Mouse (Mus musculus): ENCODE measurements around the gene Ccnf. TPM values are rescaled to one million over a fixed set of nuclear protein-coding genes. Genes with fewer than 3 reads are reported as not detected.

Gene Ccnf
- total and polyA plus RNA-seq, 3 experiments = 26.4 to 60.7 (median 40.1) TPM

- Histone ChIP-seq H3K27me3 (replicated peaks) (no peaks in the 10 kb centered on the region), H3K9me3 (replicated peaks; ENCODE audit: low read length) (peaks cover 3% of the 10 kb centered on the region), H3K79me2 (replicated peaks; ENCODE audit: control insufficient read depth, extremely low read depth, insufficient read depth, poor library complexity, severe bottlenecking) (no peaks in the 10 kb centered on the region), H3K9ac (ENCODE audit: insufficient read depth, low read depth) (no peak overlapping the region), H3K4me1 (ENCODE audit: control insufficient read depth in 1 of 2, insufficient read depth in 2 of 2) (peaks cover 0 to 2% of the 10 kb centered on the region in 2 experiments; a peak in 1 of 4 replicates), H3K4me3 (replicated peaks in 1 of 3; ENCODE audit: low read depth in 2 of 3, low read length in 2 of 3, poor library complexity in 1 of 3) (no peak overlapping the region), H3K36me3 (replicated peaks in 1 of 2; ENCODE audit: control insufficient read depth in 1 of 2, insufficient read depth in 1 of 2, low read length in 1 of 2) (no peaks in the 10 kb centered on the region), H3K27ac (ENCODE audit: insufficient read depth, low read depth) (no peak overlapping the region), H3K4me2 (ENCODE audit: insufficient read depth, low read depth, poor library complexity, severe bottlenecking) (no peak overlapping the region)
- no peak for DNase-seq (ENCODE audit: extremely low read depth)
- in situ Hi-C loops (cut with MboI; ENCODE audit: low pct_ligation_motif_present, low pct_unique_long_range_greater_than_20kb, low sequenced_read_pairs) (no loop called here), dilution Hi-C loops (cut with MboI; ENCODE audit: extremely low pct_ligation_motif_present, extremely low pct_unique_long_range_greater_than_20kb, low sequenced_read_pairs) (no loop called here)
- TF ChIP-seq ZC3H11A (IDR thresholded peaks at IDR 0.05; ENCODE audit: low read depth, low read length) (no peak), POLR2AphosphoS2 (IDR thresholded peaks at IDR 0.05; ENCODE audit: low read depth, low read length) (no peak), CHD2 (IDR thresholded peaks at IDR 0.05; ENCODE audit: low read length) (no peak)
Measured at GRCm38 (mm10) chr17:24264766-24265165, 13.5 kb upstream of the Ccnf start.

- TF ChIP-seq ZC3H11A (IDR thresholded peaks at IDR 0.05; ENCODE audit: low read depth, low read length) (no peak), JUN (IDR thresholded peaks at IDR 0.05; ENCODE audit: insufficient read depth, low read depth, low read length) (no peak), PAX5 (IDR thresholded peaks at IDR 0.05; ENCODE audit: low read length) (no peak), EP300 (IDR thresholded peaks at IDR 0.05; ENCODE audit: low read length) (no peak), JUND (conservative IDR thresholded peaks at IDR 0.05; ENCODE audit: low read depth, low read length) (no peak), ZKSCAN1 (IDR thresholded peaks at IDR 0.05; ENCODE audit: borderline replicate concordance, low read depth, low read length) (no peak), MAX (IDR thresholded peaks at IDR 0.05; ENCODE audit: low read length) (no peak), ZMIZ1 (IDR thresholded peaks at IDR 0.05; ENCODE audit: low read depth, low read length) (no peak), BHLHE40 (IDR thresholded peaks at IDR 0.05; ENCODE audit: low read depth, low read length) (no peak)
- in situ Hi-C loops (cut with MboI; ENCODE audit: low pct_ligation_motif_present, low pct_unique_long_range_greater_than_20kb, low sequenced_read_pairs) = no loop called here
- peaks cover 0 to 2% of the 10 kb centered on the region in 2 experiments; a peak in 1 of 4 replicates for H3K4me1 ChIP-seq (ENCODE audit: control insufficient read depth in 1 of 2, insufficient read depth in 2 of 2)
- no peak overlapping the region for H3K9ac ChIP-seq (ENCODE audit: insufficient read depth, low read depth)
- dilution Hi-C loops (cut with MboI; ENCODE audit: extremely low pct_ligation_motif_present, extremely low pct_unique_long_range_greater_than_20kb, low sequenced_read_pairs) = no loop called here
- H3K4me3 ChIP-seq (replicated peaks in 1 of 3; ENCODE audit: low read depth in 2 of 3, low read length in 2 of 3, poor library complexity in 1 of 3) = no peak overlapping the region
- no peaks in the 10 kb centered on the region for H3K36me3 ChIP-seq (replicated peaks in 1 of 2; ENCODE audit: control insufficient read depth in 1 of 2, insufficient read depth in 1 of 2, low read length in 1 of 2)
- H3K27ac ChIP-seq (ENCODE audit: insufficient read depth, low read depth) = no peak overlapping the region
- no peak overlapping the region for H3K4me2 ChIP-seq (ENCODE audit: insufficient read depth, low read depth, poor library complexity, severe bottlenecking)
- H3K9me3 ChIP-seq (replicated peaks; ENCODE audit: low read length) = peaks cover 3% of the 10 kb centered on the region
- H3K79me2 ChIP-seq (replicated peaks; ENCODE audit: control insufficient read depth, extremely low read depth, insufficient read depth, poor library complexity, severe bottlenecking) = no peaks in the 10 kb centered on the region
- no peak for DNase-seq (ENCODE audit: extremely low read depth)
- H3K27me3 ChIP-seq (replicated peaks) = no peaks in the 10 kb centered on the region
Measured at GRCm38 (mm10) chr17:24260516-24260915, 9.2 kb upstream of the Ccnf start.

DNA sequence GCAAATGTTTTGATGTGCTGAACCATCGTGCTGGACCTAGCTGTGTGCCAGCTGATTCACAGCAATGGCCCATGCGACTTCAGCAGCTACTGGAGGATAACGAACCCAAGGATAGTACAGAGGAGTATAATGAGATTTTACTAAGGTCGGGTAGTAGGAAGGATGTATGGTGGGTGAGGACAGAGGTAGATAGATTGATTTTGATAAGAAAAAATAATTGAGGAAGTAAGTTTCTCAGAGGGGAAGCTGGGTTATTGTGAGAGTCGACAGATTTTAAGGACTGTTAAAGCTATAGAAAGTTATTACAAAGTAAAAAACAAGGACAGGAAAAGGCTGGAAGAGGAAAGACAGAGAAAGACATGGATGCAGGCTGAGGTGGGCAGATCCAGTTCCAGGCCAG, 8.4 kb upstream of the Ccnf start:
- in situ Hi-C loops (cut with MboI; ENCODE audit: low pct_ligation_motif_present, low pct_unique_long_range_greater_than_20kb, low sequenced_read_pairs) (no loop called here), dilution Hi-C loops (cut with MboI; ENCODE audit: extremely low pct_ligation_motif_present, extremely low pct_unique_long_range_greater_than_20kb, low sequenced_read_pairs) (no loop called here)
- no peak for TF ChIP-seq MAZ (IDR thresholded peaks at IDR 0.05; ENCODE audit: low read depth, low read length)
- no peak for TF ChIP-seq ELF1 (IDR thresholded peaks at IDR 0.05; ENCODE audit: low read depth, low read length)
- no peak for TF ChIP-seq ZC3H11A (IDR thresholded peaks at IDR 0.05; ENCODE audit: low read depth, low read length)
- Histone ChIP-seq H3K9me3 (replicated peaks; ENCODE audit: low read length) (peaks cover 3% of the 10 kb centered on the region), H3K4me2 (ENCODE audit: insufficient read depth, low read depth, poor library complexity, severe bottlenecking) (no peak overlapping the region), H3K27me3 (replicated peaks) (no peaks in the 10 kb centered on the region), H3K27ac (ENCODE audit: insufficient read depth, low read depth) (no peak overlapping the region), H3K36me3 (replicated peaks in 1 of 2; ENCODE audit: control insufficient read depth in 1 of 2, insufficient read depth in 1 of 2, low read length in 1 of 2) (no peaks in the 10 kb centered on the region), H3K4me1 (ENCODE audit: control insufficient read depth in 1 of 2, insufficient read depth in 2 of 2) (peaks cover 0 to 2% of the 10 kb centered on the region in 2 experiments; a peak in 1 of 4 replicates), H3K4me3 (replicated peaks in 1 of 3; ENCODE audit: low read depth in 2 of 3, low read length in 2 of 3, poor library complexity in 1 of 3) (no peak overlapping the region), H3K9ac (ENCODE audit: insufficient read depth, low read depth) (no peak overlapping the region), H3K79me2 (replicated peaks; ENCODE audit: control insufficient read depth, extremely low read depth, insufficient read depth, poor library complexity, severe bottlenecking) (no peaks in the 10 kb centered on the region)
- no peak for DNase-seq (ENCODE audit: extremely low read depth)
